Mouse (Mus musculus) regulatory T cell (primary cell): Measurements from ENCODE around the gene Sgsm3.

ENCODE experiments used
- in situ Hi-C: fragments of 300-600 bp; cut with MboI, MseI; formaldehyde crosslinking; loops from one replicate; pipeline ENCODE4 v1.15.1; 2025; ENCODE audit warnings: high pct_unique_total_duplicates

Sgsm3 gene

DNA sequence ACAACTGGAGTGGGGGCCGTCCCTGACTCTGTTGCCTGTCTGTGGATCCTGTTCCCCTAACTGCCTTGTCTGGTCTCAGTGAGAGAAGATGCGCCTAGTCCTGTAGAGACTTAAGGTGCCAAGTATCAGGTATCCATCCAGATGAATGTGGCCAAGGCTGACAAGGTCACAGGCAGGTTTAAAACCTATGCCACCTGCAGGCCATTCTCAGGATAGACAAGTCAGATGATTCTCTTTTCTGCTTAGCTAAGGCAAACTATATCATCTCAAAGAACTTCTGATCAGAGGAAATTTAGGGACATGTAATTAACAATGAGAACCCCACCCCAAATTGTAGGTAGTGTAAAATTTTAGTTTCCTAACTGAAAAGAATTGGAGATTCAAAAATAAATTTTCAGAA lies 83.4 kb downstream of the Sgsm3 start:
- in situ Hi-C loops: no loop called here
